Mouse (Mus musculus): ENCODE measurements at regions not wholly inside any gene's neighbourhood (a gene's known extent, or its start where the extent isn't known, plus 50 kb on each side); places are given as distances from the start of the nearest gene placed in this dataset.
A peak's percentile ranks its signal among the peaks of the same experiment; 100 is the strongest.

GRCm38 (mm10) chr2:55817273-55817672 is 381.5 kb downstream of the Kcnj3 start:
- no peak overlapping the region for H3K9ac ChIP-seq (ENCODE audit: low read length)
- WGBS: 80% methylated on average over 1 of the region's 1 CpGs
- H3K4me2 ChIP-seq (ENCODE audit: low read length): no peak overlapping the region
- H3K9me3 ChIP-seq (ENCODE audit: control insufficient read depth, low read length): no peaks in the 10 kb centered on the region
- DNase-seq (ENCODE audit: low spot score) (no peak), ATAC-seq (replicated peaks; ENCODE audit: low FRiP score, low TSS enrichment, low read depth) (no peak)
- H3K36me3 ChIP-seq (ENCODE audit: control insufficient read depth, insufficient read depth, low read length): no peaks in the 10 kb centered on the region
- no peaks in the 10 kb centered on the region for H3K4me1 ChIP-seq (replicated peaks; ENCODE audit: control insufficient read depth, insufficient read depth, low read length)
- H3K27me3 ChIP-seq (replicated peaks; ENCODE audit: control insufficient read depth, insufficient read depth, low read length): no peaks in the 10 kb centered on the region
- H3K4me3 ChIP-seq (ENCODE audit: low read depth, low read length): no peak overlapping the region
- no peak overlapping the region for H3K27ac ChIP-seq (ENCODE audit: low read depth)

- Histone ChIP-seq H3K4me2 (ENCODE audit: low read length) (peak overlapping the region; percentile 26), H3K4me1 (replicated peaks; ENCODE audit: control insufficient read depth, insufficient read depth, low read length) (no peaks in the 10 kb centered on the region), H3K4me3 (ENCODE audit: low read depth, low read length) (no peak overlapping the region), H3K27ac (ENCODE audit: low read depth) (no peak overlapping the region), H3K36me3 (ENCODE audit: control insufficient read depth, insufficient read depth, low read length) (no peaks in the 10 kb centered on the region), H3K27me3 (replicated peaks; ENCODE audit: control insufficient read depth, insufficient read depth, low read length) (no peaks in the 10 kb centered on the region), H3K9ac (ENCODE audit: low read length) (no peak overlapping the region), H3K9me3 (ENCODE audit: control insufficient read depth, low read length) (no peaks in the 10 kb centered on the region)
- DNase-seq (ENCODE audit: low spot score): no peak
- 27% methylated on average over 7 of the region's 7 CpGs for WGBS
- ATAC-seq (replicated peaks; ENCODE audit: low FRiP score, low TSS enrichment, low read depth): no peak
These were observed 382.4 kb downstream of the Kcnj3 start for GRCm38 (mm10) chr2:55818220-55818619.

DNA sequence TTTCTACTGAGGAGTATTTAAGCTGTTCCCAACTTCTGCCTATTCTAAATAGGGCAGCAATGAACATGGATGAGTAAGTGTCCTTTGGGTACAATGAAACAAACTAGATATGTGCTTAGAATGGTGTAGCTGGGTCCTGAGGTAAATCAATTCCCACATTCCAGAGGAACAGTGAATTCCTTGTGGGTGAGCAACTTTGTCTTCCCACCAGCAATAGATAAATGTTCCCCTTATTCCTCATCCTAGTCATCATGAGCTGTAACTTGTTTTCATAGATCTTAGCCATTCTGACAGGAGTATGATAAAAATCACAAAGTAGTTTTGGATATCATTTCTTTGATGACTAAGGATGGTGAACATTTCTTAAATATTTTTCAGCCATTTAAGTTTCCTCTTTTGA is 387.0 kb downstream of the Kcnj3 start:
- H3K4me2 ChIP-seq (ENCODE audit: low read length): no peak overlapping the region
- ATAC-seq (replicated peaks; ENCODE audit: low FRiP score, low TSS enrichment, low read depth) (no peak), DNase-seq (ENCODE audit: low spot score) (no peak)
- H3K4me3 ChIP-seq (ENCODE audit: low read depth, low read length): no peak overlapping the region
- no peak overlapping the region for H3K27ac ChIP-seq (ENCODE audit: low read depth)
- H3K36me3 ChIP-seq (ENCODE audit: control insufficient read depth, insufficient read depth, low read length): no peaks in the 10 kb centered on the region
- H3K9ac ChIP-seq (ENCODE audit: low read length): no peak overlapping the region
- no peaks in the 10 kb centered on the region for H3K9me3 ChIP-seq (ENCODE audit: control insufficient read depth, low read length)
- H3K27me3 ChIP-seq (replicated peaks; ENCODE audit: control insufficient read depth, insufficient read depth, low read length): no peaks in the 10 kb centered on the region
- no peaks in the 10 kb centered on the region for H3K4me1 ChIP-seq (replicated peaks; ENCODE audit: control insufficient read depth, insufficient read depth, low read length)

GRCm38 (mm10) chr2:55841521-55841920 is 405.8 kb downstream of the Kcnj3 start:
- Histone ChIP-seq H3K9me3 (ENCODE audit: control insufficient read depth, low read length) (no peaks in the 10 kb centered on the region), H3K9ac (ENCODE audit: low read length) (no peak overlapping the region), H3K4me2 (ENCODE audit: low read length) (no peak overlapping the region), H3K27me3 (replicated peaks; ENCODE audit: control insufficient read depth, insufficient read depth, low read length) (no peaks in the 10 kb centered on the region), H3K27ac (ENCODE audit: low read depth) (no peak overlapping the region), H3K4me1 (replicated peaks; ENCODE audit: control insufficient read depth, insufficient read depth, low read length) (no peaks in the 10 kb centered on the region), H3K36me3 (ENCODE audit: control insufficient read depth, insufficient read depth, low read length) (no peaks in the 10 kb centered on the region), H3K4me3 (ENCODE audit: low read depth, low read length) (no peak overlapping the region)
- WGBS: 53% methylated on average over 1 of the region's 1 CpGs
- ATAC-seq (replicated peaks; ENCODE audit: low FRiP score, low TSS enrichment, low read depth) (no peak), DNase-seq (ENCODE audit: low spot score) (peak; percentile 59)

GRCm38 (mm10) chr2:55846832-55847382 is 411.1 kb downstream of the Kcnj3 start:
- 42% methylated on average over 3 of the region's 3 CpGs for WGBS
- no peaks in the 10 kb centered on the region for H3K4me1 ChIP-seq (replicated peaks; ENCODE audit: control insufficient read depth, insufficient read depth, low read length)
- no peaks in the 10 kb centered on the region for H3K9me3 ChIP-seq (ENCODE audit: control insufficient read depth, low read length)
- no peak overlapping the region for H3K4me2 ChIP-seq (ENCODE audit: low read length)
- H3K27ac ChIP-seq (ENCODE audit: low read depth): no peak overlapping the region
- ATAC-seq (replicated peaks; ENCODE audit: low FRiP score, low TSS enrichment, low read depth) (no peak), DNase-seq (ENCODE audit: low spot score) (no peak)
- H3K27me3 ChIP-seq (replicated peaks; ENCODE audit: control insufficient read depth, insufficient read depth, low read length): no peaks in the 10 kb centered on the region
- no peak overlapping the region for H3K9ac ChIP-seq (ENCODE audit: low read length)
- H3K36me3 ChIP-seq (ENCODE audit: control insufficient read depth, insufficient read depth, low read length): no peaks in the 10 kb centered on the region
- no peak overlapping the region for H3K4me3 ChIP-seq (ENCODE audit: low read depth, low read length)

- DNase-seq (ENCODE audit: low spot score) (no peak), ATAC-seq (replicated peaks; ENCODE audit: low FRiP score, low TSS enrichment, low read depth) (no peak)
- H3K4me1 ChIP-seq (replicated peaks; ENCODE audit: control insufficient read depth, insufficient read depth, low read length): no peaks in the 10 kb centered on the region
- no peak overlapping the region for H3K4me2 ChIP-seq (ENCODE audit: low read length)
- H3K9me3 ChIP-seq (ENCODE audit: control insufficient read depth, low read length): no peaks in the 10 kb centered on the region
- WGBS: 59% methylated on average over 1 of the region's 1 CpGs
- H3K27me3 ChIP-seq (replicated peaks; ENCODE audit: control insufficient read depth, insufficient read depth, low read length): no peaks in the 10 kb centered on the region
- no peak overlapping the region for H3K9ac ChIP-seq (ENCODE audit: low read length)
- H3K36me3 ChIP-seq (ENCODE audit: control insufficient read depth, insufficient read depth, low read length): no peaks in the 10 kb centered on the region
- H3K4me3 ChIP-seq (ENCODE audit: low read depth, low read length): no peak overlapping the region
- H3K27ac ChIP-seq (ENCODE audit: low read depth): no peak overlapping the region
These were observed 426.7 kb downstream of the Kcnj3 start for GRCm38 (mm10) chr2:55862479-55862878.

GRCm38 (mm10) chr2:55889976-55890375 is 454.2 kb downstream of the Kcnj3 start:
- H3K4me3 ChIP-seq (ENCODE audit: low read depth, low read length): no peak overlapping the region
- no peaks in the 10 kb centered on the region for H3K36me3 ChIP-seq (ENCODE audit: control insufficient read depth, insufficient read depth, low read length)
- DNase-seq (ENCODE audit: low spot score) (no peak), ATAC-seq (replicated peaks; ENCODE audit: low FRiP score, low TSS enrichment, low read depth) (no peak)
- no peak overlapping the region for H3K27ac ChIP-seq (ENCODE audit: low read depth)
- H3K9ac ChIP-seq (ENCODE audit: low read length): no peak overlapping the region
- H3K9me3 ChIP-seq (ENCODE audit: control insufficient read depth, low read length): no peaks in the 10 kb centered on the region
- no peak overlapping the region for H3K4me2 ChIP-seq (ENCODE audit: low read length)
- 66% methylated on average over 2 of the region's 2 CpGs for WGBS
- no peaks in the 10 kb centered on the region for H3K27me3 ChIP-seq (replicated peaks; ENCODE audit: control insufficient read depth, insufficient read depth, low read length)
- H3K4me1 ChIP-seq (replicated peaks; ENCODE audit: control insufficient read depth, insufficient read depth, low read length): no peaks in the 10 kb centered on the region

GRCm38 (mm10) chr2:55892821-55893535 is 457.2 kb downstream of the Kcnj3 start:
- DNase-seq (ENCODE audit: low spot score): no peak
- WGBS: 61% methylated on average over 1 of the region's 1 CpGs
- no peaks in the 10 kb centered on the region for H3K9me3 ChIP-seq (ENCODE audit: control insufficient read depth, low read length)
- H3K9ac ChIP-seq (ENCODE audit: low read length): no peak overlapping the region
- no peak overlapping the region for H3K27ac ChIP-seq (ENCODE audit: low read depth)
- no peak for ATAC-seq (replicated peaks; ENCODE audit: low FRiP score, low TSS enrichment, low read depth)
- H3K4me2 ChIP-seq (ENCODE audit: low read length): no peak overlapping the region
- no peaks in the 10 kb centered on the region for H3K36me3 ChIP-seq (ENCODE audit: control insufficient read depth, insufficient read depth, low read length)
- H3K4me3 ChIP-seq (ENCODE audit: low read depth, low read length): no peak overlapping the region
- H3K4me1 ChIP-seq (replicated peaks; ENCODE audit: control insufficient read depth, insufficient read depth, low read length): no peaks in the 10 kb centered on the region
- H3K27me3 ChIP-seq (replicated peaks; ENCODE audit: control insufficient read depth, insufficient read depth, low read length): no peaks in the 10 kb centered on the region

- ATAC-seq (replicated peaks; ENCODE audit: low FRiP score, low TSS enrichment, low read depth): no peak
- no peak for DNase-seq (ENCODE audit: low spot score)
- Histone ChIP-seq H3K27me3 (replicated peaks; ENCODE audit: control insufficient read depth, insufficient read depth, low read length) (no peaks in the 10 kb centered on the region), H3K4me2 (ENCODE audit: low read length) (no peak overlapping the region), H3K27ac (ENCODE audit: low read depth) (no peak overlapping the region), H3K4me3 (ENCODE audit: low read depth, low read length) (no peak overlapping the region), H3K9ac (ENCODE audit: low read length) (no peak overlapping the region), H3K4me1 (replicated peaks; ENCODE audit: control insufficient read depth, insufficient read depth, low read length) (no peaks in the 10 kb centered on the region), H3K9me3 (ENCODE audit: control insufficient read depth, low read length) (no peaks in the 10 kb centered on the region), H3K36me3 (ENCODE audit: control insufficient read depth, insufficient read depth, low read length) (no peaks in the 10 kb centered on the region)
- 69% methylated on average over 1 of the region's 1 CpGs for WGBS
These were observed 484.5 kb downstream of the Kcnj3 start for GRCm38 (mm10) chr2:55920294-55920693.

Measured in intestine, embryonic 14.5 days (tissue).